ENCODE assay signal across 7 mouse cellular contexts in the genomic region with DNA sequence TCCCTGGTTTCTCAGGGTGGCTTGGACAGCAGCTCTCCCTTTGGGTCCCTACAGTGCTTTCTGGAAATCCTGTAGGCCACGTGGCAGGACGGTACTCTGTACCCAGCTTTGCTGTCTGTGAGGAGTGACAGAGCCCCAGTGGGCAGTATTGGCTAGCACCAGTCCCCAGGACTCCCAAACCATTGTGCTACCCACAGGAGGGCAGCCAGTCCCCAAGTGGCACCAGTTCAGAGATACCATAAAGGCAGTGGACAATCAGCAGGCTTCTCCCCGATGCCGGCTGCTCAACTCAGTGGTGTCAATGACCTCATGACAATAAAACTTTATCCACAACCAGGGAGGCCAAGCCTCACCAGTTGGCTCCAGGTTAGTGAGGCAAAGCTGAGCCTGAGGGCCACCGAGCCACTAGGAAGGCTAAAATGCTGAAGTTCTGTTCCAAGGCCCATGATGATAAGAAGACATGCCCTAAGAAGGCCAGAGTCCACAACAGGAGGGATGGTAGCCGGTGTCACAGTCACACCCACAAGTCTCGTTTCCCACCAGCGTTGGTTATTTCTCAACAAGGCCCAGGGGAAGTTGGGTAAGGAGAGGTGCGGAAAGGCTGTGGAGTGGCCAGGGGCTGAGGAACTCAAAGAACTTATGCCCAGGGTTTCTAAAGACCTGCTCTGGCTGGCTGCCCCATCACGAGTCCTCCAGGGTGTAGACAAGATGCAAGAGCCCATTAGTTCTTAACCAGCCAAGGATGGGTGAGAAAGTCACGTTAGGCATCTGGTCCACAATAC. TPM values are rescaled to one million over a fixed set of nuclear protein-coding genes. Genes with fewer than 3 reads are reported as not detected.
DNase-seq lines count a peak whose midpoint lies in the region; ATAC-seq and TF ChIP-seq lines count a peak whose summit lies in the region.

No protein-coding gene starts in this region.

- TF ChIP-seq EP300 in stomach, postnatal 0 days (optimal IDR thresholded peaks at IDR 0.05), result no peak

- H3K4me1 ChIP-seq in lung, embryonic 15.5 days, result peaks cover 26% of the 10 kb centered on the region
- H3K4me1 ChIP-seq in lung, adult 2 months (ENCODE audit: control insufficient read depth, insufficient read depth, low read length), result peaks cover 10% of the 10 kb centered on the region
- peaks cover 14% of the 10 kb centered on the region for H3K4me1 ChIP-seq in forebrain, postnatal 0 days (ENCODE audit: insufficient read depth)
- H3K4me1 ChIP-seq in lung, embryonic 16.5 days (replicated peaks; ENCODE audit: control insufficient read depth, insufficient read depth, low read length), result peaks cover 13% of the 10 kb centered on the region
- peaks cover 3% of the 10 kb centered on the region; the same call in 1 of the 2 replicates for H3K4me1 ChIP-seq in stomach, postnatal 0 days (replicated peaks; ENCODE audit: control insufficient read depth, insufficient read depth)

- ATAC-seq in lung, embryonic 15.5 days (ENCODE audit: borderline replicate concordance, extremely low read depth, low FRiP score, low TSS enrichment), result no peak
- no peak for ATAC-seq in forebrain, postnatal 0 days
- ATAC-seq in lung, embryonic 16.5 days (ENCODE audit: low read depth), result no peak
- ATAC-seq in stomach, postnatal 0 days (ENCODE audit: low FRiP score, low TSS enrichment), result no peak

- TF ChIP-seq POLR2A in lung, adult 2 months (IDR thresholded peaks at IDR 0.05; ENCODE audit: borderline replicate concordance, extremely low read depth, low read depth, low read length), result no peak

- no peaks in the 10 kb centered on the region for H3K27me3 ChIP-seq in lung, embryonic 15.5 days
- no peaks in the 10 kb centered on the region for H3K27me3 ChIP-seq in forebrain, postnatal 0 days (ENCODE audit: insufficient read depth, low read length)
- no peaks in the 10 kb centered on the region for H3K27me3 ChIP-seq in lung, embryonic 16.5 days (ENCODE audit: control insufficient read depth, insufficient read depth, low read depth, low read length)
- no peaks in the 10 kb centered on the region for H3K27me3 ChIP-seq in stomach, postnatal 0 days (ENCODE audit: control insufficient read depth, insufficient read depth, low read length)

- no peak overlapping the region for H3K27ac ChIP-seq in lung, embryonic 15.5 days
- H3K27ac ChIP-seq in forebrain, postnatal 0 days (ENCODE audit: low read depth, low read length), result no peak overlapping the region
- H3K27ac ChIP-seq in lung, embryonic 16.5 days (ENCODE audit: low read length), result no peak overlapping the region
- H3K27ac ChIP-seq in stomach, postnatal 0 days (replicated peaks), result no peak overlapping the region

- H3K9ac ChIP-seq in lung, embryonic 15.5 days, result peak overlapping the region; percentile 94; the same call in 1 of the 2 replicates
- no peak overlapping the region for H3K9ac ChIP-seq in forebrain, postnatal 0 days
- peak overlapping the region; percentile 86 for H3K9ac ChIP-seq in lung, embryonic 16.5 days (ENCODE audit: low read length)
- H3K9ac ChIP-seq in stomach, postnatal 0 days (ENCODE audit: low read length), result peak overlapping the region; percentile 90

- no peak for TF ChIP-seq CTCF in lung, adult 2 months (IDR thresholded peaks at IDR 0.05; ENCODE audit: insufficient read depth, low read length)
- TF ChIP-seq CTCF in forebrain, postnatal 0 days (IDR thresholded peaks at IDR 0.05; ENCODE audit: low read depth), result no peak
- no peak for TF ChIP-seq CTCF in stomach, postnatal 0 days (IDR thresholded peaks at IDR 0.05; ENCODE audit: low read depth)

- H3K4me2 ChIP-seq in lung, embryonic 15.5 days, result peak overlapping the region; percentile 92
- peak overlapping the region; percentile 94; the same call in 1 of the 2 replicates for H3K4me2 ChIP-seq in forebrain, postnatal 0 days (ENCODE audit: low read depth)
- H3K4me2 ChIP-seq in lung, embryonic 16.5 days (ENCODE audit: low read depth, low read length), result peak overlapping the region; percentile 96; the same call in 1 of the 2 replicates
- peak overlapping the region; percentile 90 for H3K4me2 ChIP-seq in stomach, postnatal 0 days (replicated peaks; ENCODE audit: low read depth)

- peak overlapping the region; percentile 99; the same call in 1 of the 2 replicates for H3K4me3 ChIP-seq in lung, embryonic 15.5 days
- no peak overlapping the region for H3K4me3 ChIP-seq in lung, adult 2 months (replicated peaks; ENCODE audit: extremely low read depth, low read depth, low read length)
- no peak overlapping the region for H3K4me3 ChIP-seq in forebrain, postnatal 0 days (ENCODE audit: low read depth, low read length)
- no peak overlapping the region; the same call in 1 of the 2 replicates for H3K4me3 ChIP-seq in lung, embryonic 16.5 days (ENCODE audit: low read length)
- H3K4me3 ChIP-seq in stomach, postnatal 0 days (ENCODE audit: low read depth, low read length), result no peak overlapping the region

- DNase-seq in lung, adult 2 months, result no peak
- no peak for DNase-seq in forebrain, postnatal 0 days
- DNase-seq in stomach, postnatal 0 days (ENCODE audit: low spot score), result no peak
- DNase-seq in adrenal gland, postnatal 10 days, result no peak
- no peak for DNase-seq in kidney, adult 11 months

- peaks cover 41% of the 10 kb centered on the region for H3K36me3 ChIP-seq in lung, embryonic 15.5 days
- H3K36me3 ChIP-seq in forebrain, postnatal 0 days (ENCODE audit: insufficient read depth), result peaks cover 36% of the 10 kb centered on the region
- peaks cover 33% of the 10 kb centered on the region for H3K36me3 ChIP-seq in lung, embryonic 16.5 days (ENCODE audit: control insufficient read depth, insufficient read depth, low read length)
- peaks cover 19% of the 10 kb centered on the region for H3K36me3 ChIP-seq in stomach, postnatal 0 days (ENCODE audit: control insufficient read depth, insufficient read depth, low read length)

- WGBS in lung, embryonic 15.5 days, result 84% methylated on average over 11 of the region's 11 CpGs
- WGBS in lung, adult 2 months, result 82% methylated on average over 11 of the region's 11 CpGs
- 88% methylated on average over 11 of the region's 11 CpGs for WGBS in forebrain, postnatal 0 days
- WGBS in lung, embryonic 16.5 days, result 85% methylated on average over 11 of the region's 11 CpGs
- WGBS in stomach, postnatal 0 days, result 81% methylated on average over 11 of the region's 11 CpGs

- H3K9me3 ChIP-seq in lung, embryonic 15.5 days, result no peaks in the 10 kb centered on the region
- H3K9me3 ChIP-seq in forebrain, postnatal 0 days (ENCODE audit: low read length), result no peaks in the 10 kb centered on the region
- H3K9me3 ChIP-seq in lung, embryonic 16.5 days (ENCODE audit: control insufficient read depth, low read length), result no peaks in the 10 kb centered on the region
- H3K9me3 ChIP-seq in stomach, postnatal 0 days (ENCODE audit: control insufficient read depth, low read length), result no peaks in the 10 kb centered on the region

RNA-seq across cellular contexts. Expression of a gene that starts 1.7 kb away (rescaled TPM):
- 81.8 and 82.8 TPM in 2 replicates for polyA plus RNA-seq in lung, embryonic 15.5 days (2015; fragmentation: Nextera tagmentation; extraction: Ambion mirVana)
- 197 and 203 TPM in 2 replicates for polyA plus RNA-seq in lung, adult 2 months (2012; rRNA removed)
- total RNA-seq in forebrain, postnatal 0 days (2014; rRNA removed), result 83.3 and 105 TPM in 2 replicates
- 57.1 and 65.0 TPM in 2 replicates for polyA plus RNA-seq in forebrain, postnatal 0 days (2015; fragmentation: Nextera tagmentation; extraction: Ambion mirVana)
- 82.9 and 83.6 TPM in 2 replicates for polyA plus RNA-seq in lung, embryonic 16.5 days (2015; fragmentation: Nextera tagmentation; extraction: Ambion mirVana)
- polyA plus RNA-seq in stomach, postnatal 0 days (2015; fragmentation: Nextera tagmentation; extraction: Ambion mirVana), result 37.0 and 38.3 TPM in 2 replicates
- 10 to 100 TPM; 90.9 to 93.8 TPM for total RNA-seq in adrenal gland, postnatal 10 days (2021)

RNA-seq across cellular contexts. Expression of a gene that starts 5.5 kb away (rescaled TPM):
- 2.5 and 3.6 TPM in 2 replicates for polyA plus RNA-seq in lung, embryonic 15.5 days (2015; fragmentation: Nextera tagmentation; extraction: Ambion mirVana)
- polyA plus RNA-seq in lung, adult 2 months (2012; rRNA removed), result 40.3 and 47.5 TPM in 2 replicates
- total RNA-seq in forebrain, postnatal 0 days (2014; rRNA removed), result 0.38 TPM in 1 of 2 replicates, not detected in the other
- 0.31 and 0.39 TPM in 2 replicates for polyA plus RNA-seq in forebrain, postnatal 0 days (2015; fragmentation: Nextera tagmentation; extraction: Ambion mirVana)
- 2.8 and 4.1 TPM in 2 replicates for polyA plus RNA-seq in lung, embryonic 16.5 days (2015; fragmentation: Nextera tagmentation; extraction: Ambion mirVana)
- 1.0 and 1.5 TPM in 2 replicates for polyA plus RNA-seq in stomach, postnatal 0 days (2015; fragmentation: Nextera tagmentation; extraction: Ambion mirVana)
- total RNA-seq in adrenal gland, postnatal 10 days (2021), result 1 to 10 TPM; 2.9 TPM

RNA-seq across cellular contexts. Expression of a gene that starts 11.9 kb away (rescaled TPM):
- 0.34 and 0.42 TPM in 2 replicates for polyA plus RNA-seq in lung, embryonic 15.5 days (2015; fragmentation: Nextera tagmentation; extraction: Ambion mirVana)
- polyA plus RNA-seq in lung, adult 2 months (2012; rRNA removed), result 0.92 and 1.1 TPM in 2 replicates
- total RNA-seq in forebrain, postnatal 0 days (2014; rRNA removed), result 122 and 166 TPM in 2 replicates
- 59.9 and 71.3 TPM in 2 replicates for polyA plus RNA-seq in forebrain, postnatal 0 days (2015; fragmentation: Nextera tagmentation; extraction: Ambion mirVana)
- polyA plus RNA-seq in lung, embryonic 16.5 days (2015; fragmentation: Nextera tagmentation; extraction: Ambion mirVana), result 0.40 and 0.67 TPM in 2 replicates
- 0.62 TPM in 2 replicates for polyA plus RNA-seq in stomach, postnatal 0 days (2015; fragmentation: Nextera tagmentation; extraction: Ambion mirVana)
- 1 to 10 TPM in 1 of 2 experiments, under 1 TPM in 1; 0.84 to 2.2 TPM for total RNA-seq in adrenal gland, postnatal 10 days (2021)

RNA-seq across cellular contexts. Expression of a gene that starts 29.6 kb away (rescaled TPM):
- polyA plus RNA-seq in lung, embryonic 15.5 days (2015; fragmentation: Nextera tagmentation; extraction: Ambion mirVana), result 1.7 and 1.8 TPM in 2 replicates
- 8.5 and 9.5 TPM in 2 replicates for polyA plus RNA-seq in lung, adult 2 months (2012; rRNA removed)
- total RNA-seq in forebrain, postnatal 0 days (2014; rRNA removed), result 1.3 and 1.5 TPM in 2 replicates
- polyA plus RNA-seq in forebrain, postnatal 0 days (2015; fragmentation: Nextera tagmentation; extraction: Ambion mirVana), result 1.3 and 1.6 TPM in 2 replicates
- polyA plus RNA-seq in lung, embryonic 16.5 days (2015; fragmentation: Nextera tagmentation; extraction: Ambion mirVana), result 1.8 and 2.2 TPM in 2 replicates
- 9.8 and 10.1 TPM in 2 replicates for polyA plus RNA-seq in stomach, postnatal 0 days (2015; fragmentation: Nextera tagmentation; extraction: Ambion mirVana)
- 1 to 10 TPM in 1 of 2 experiments, under 1 TPM in 1; 0.66 to 1.1 TPM for total RNA-seq in adrenal gland, postnatal 10 days (2021)

RNA-seq across cellular contexts. Expression of a gene that starts 39.0 kb away (rescaled TPM):
- 86.0 and 87.2 TPM in 2 replicates for polyA plus RNA-seq in lung, embryonic 15.5 days (2015; fragmentation: Nextera tagmentation; extraction: Ambion mirVana)
- 89.6 and 103 TPM in 2 replicates for polyA plus RNA-seq in lung, adult 2 months (2012; rRNA removed)
- 9.0 and 14.5 TPM in 2 replicates for total RNA-seq in forebrain, postnatal 0 days (2014; rRNA removed)
- polyA plus RNA-seq in forebrain, postnatal 0 days (2015; fragmentation: Nextera tagmentation; extraction: Ambion mirVana), result 14.8 and 23.1 TPM in 2 replicates
- polyA plus RNA-seq in lung, embryonic 16.5 days (2015; fragmentation: Nextera tagmentation; extraction: Ambion mirVana), result 92.5 and 106 TPM in 2 replicates
- 40.4 and 42.4 TPM in 2 replicates for polyA plus RNA-seq in stomach, postnatal 0 days (2015; fragmentation: Nextera tagmentation; extraction: Ambion mirVana)
- 100 to 1,000 TPM in 1 of 2 experiments, 10 to 100 TPM in 1; 99.9 to 129 TPM for total RNA-seq in adrenal gland, postnatal 10 days (2021)

Comparison
In these comparisons a context has a peak if more than half of its experiments do, and no peak if none do; other contexts are left out.
1. RNA of a gene that starts 11.9 kb away (polyA plus RNA-seq): 59.9 to 71.3 TPM in forebrain, postnatal 0 days; 0.92 to 1.1 TPM in lung, adult 2 months, 0.62 TPM in stomach, postnatal 0 days, 0.34 to 0.42 TPM in lung, embryonic 15.5 days and 0.40 to 0.67 TPM in lung, embryonic 16.5 days; every median in the first group is over 10 times any median in the second.
2. Peak in every context shown above with its lines, with median percentiles within 50 percentile points of each other: H3K4me2 ChIP-seq.